Mouse (Mus musculus) kidney, adult 11 months (tissue): ENCODE data around the gene Dmap1.

Experiments
- DNase-seq: peaks from one replicate; pipeline ENCODE4 v3.0.0; 2022

The Dmap1 gene

GRCm38 (mm10) chr4:117654703-117655499 is 27.2 kb downstream of the Dmap1 start:
- DNase-seq = no peak

DNA sequence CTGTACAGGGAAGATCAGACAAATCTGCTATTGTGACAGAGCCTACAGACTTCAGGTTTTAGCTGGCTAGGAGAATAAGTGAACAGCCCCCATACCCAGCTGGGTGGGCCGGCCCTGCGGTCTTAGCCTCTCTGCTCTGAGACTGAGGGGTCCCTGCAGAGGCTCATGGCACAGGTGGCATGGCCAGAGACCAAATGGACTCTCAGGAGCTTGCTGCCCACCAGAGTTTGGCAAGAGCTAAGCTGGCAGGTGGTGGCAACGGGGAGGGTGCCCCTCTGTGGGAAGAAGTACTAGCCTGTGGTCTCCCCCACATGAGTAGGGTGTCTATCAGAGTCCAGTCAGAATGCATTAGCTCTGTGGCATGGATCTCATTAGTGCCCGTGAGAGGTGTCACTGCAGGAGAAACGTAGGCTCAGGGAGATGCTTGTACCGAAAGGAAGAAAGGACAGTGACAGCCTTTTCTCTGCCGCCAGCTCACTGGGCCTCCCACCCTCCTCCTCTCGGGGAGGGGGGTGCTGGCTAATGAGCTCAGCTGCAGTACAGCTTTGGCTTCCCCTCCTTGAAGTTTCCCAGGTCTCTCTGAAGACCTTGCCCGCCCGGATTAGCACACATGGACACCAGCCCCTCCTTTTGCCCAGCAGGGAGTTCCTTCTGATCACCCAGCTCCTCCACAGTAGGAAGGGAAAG is 27.9 kb downstream of the Dmap1 start:
- DNase-seq = no peak

DNA sequence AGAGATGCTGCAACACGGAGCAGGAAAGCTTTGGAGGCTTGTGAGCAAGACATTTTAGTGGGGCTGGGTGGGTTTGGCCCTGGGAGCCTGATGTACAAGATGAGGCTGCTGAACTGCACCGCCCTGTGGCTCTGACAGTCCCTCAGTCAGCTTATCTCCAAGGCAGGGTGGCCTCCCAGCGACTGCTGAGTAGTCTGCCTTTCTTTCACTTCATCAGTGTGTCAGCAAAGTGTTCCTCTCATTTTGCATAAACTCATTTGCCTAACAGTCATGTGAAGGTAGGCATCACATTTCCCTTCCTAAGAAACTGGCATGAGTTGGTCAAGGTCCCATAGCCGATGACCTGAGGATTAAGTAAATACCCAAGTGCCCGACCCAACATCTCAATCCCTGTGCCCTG is 29.3 kb downstream of the Dmap1 start:
- DNase-seq = no peak

DNA sequence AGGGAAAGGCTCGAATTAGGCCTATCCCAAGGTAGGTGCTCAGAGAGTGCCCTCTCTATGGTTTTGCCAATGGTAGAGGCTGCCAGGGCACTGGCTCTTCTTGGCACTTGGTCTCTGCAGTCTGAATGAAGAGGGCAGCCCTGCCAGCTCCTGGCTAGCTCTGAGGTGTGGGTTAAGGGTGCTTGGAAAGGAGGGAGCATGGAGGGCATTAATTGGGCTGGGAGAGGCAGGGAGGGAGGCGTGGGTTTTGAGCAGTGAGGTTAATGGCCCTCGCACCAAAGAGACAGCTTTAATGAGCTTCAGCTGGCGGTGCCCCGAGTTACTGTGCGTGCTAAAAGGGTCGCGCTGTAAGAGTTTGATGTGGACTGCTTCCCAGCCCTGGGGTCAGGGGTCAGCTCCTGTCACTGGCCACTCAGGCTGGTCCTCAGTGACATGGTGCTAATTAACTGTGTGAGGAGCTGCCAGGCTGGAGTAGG is 30.4 kb downstream of the Dmap1 start:
- DNase-seq = no peak

DNA sequence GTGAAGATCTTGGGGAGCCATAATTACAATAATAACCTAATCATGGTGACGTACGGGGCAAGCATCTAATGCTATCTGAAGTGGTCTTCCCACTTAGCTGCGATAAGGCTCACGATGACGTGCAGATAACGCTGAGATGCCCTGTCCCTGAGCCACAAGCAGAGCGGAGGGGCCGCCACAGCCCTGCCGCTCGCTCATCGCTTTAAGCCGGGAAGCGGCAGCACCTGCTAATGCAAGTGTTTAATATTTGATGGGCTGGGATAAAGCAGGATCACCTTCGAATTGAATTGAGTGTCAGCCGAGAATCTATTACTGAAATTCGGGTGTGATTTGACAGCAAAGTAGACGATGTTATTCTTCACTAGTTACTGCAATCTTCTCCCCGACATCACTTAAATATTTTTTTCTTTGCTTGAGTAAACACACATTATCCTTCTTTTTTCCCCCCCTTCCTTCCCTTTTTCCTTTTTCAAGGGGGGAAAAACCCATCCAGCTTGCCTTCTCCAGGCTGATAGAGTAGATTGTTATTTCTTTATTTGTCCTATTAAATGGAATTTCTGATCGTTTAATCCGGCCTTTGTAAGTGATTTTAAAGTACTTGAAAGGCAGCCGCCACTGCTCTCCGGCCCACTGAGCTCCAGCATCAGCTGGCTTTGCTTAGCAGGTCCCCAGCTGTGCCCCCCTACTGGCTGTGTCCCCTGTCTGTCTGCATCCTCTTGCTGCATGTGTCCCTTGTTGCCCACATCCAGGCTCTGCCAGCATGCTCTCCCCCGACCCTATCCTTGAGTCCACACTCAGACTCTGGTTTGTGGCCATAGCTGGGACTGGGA is 34.9 kb downstream of the Dmap1 start:
- DNase-seq = no peak

- no peak for DNase-seq
These were observed 35.6 kb downstream of the Dmap1 start for GRCm38 (mm10) chr4:117646496-117646895.

DNA sequence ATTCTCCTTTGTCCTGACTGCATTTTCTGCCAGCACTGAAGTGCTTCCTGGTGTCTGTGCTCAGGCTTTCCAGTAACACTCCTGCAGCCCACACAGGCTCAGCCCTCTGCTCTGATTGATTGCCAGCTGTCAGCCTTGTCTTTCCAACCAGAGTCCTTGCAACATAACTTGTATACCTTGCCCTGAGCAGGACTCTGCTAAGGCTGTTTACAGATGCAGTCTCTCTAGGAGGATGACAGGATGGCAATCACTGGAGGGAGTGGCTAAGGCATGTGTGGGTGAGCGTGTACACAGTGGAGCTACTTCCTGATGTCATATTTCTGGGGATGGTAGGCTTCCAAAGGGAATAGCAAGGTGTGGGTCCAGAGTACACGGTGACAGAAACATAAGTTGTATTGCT is 36.2 kb downstream of the Dmap1 start:
- DNase-seq = no peak

DNA sequence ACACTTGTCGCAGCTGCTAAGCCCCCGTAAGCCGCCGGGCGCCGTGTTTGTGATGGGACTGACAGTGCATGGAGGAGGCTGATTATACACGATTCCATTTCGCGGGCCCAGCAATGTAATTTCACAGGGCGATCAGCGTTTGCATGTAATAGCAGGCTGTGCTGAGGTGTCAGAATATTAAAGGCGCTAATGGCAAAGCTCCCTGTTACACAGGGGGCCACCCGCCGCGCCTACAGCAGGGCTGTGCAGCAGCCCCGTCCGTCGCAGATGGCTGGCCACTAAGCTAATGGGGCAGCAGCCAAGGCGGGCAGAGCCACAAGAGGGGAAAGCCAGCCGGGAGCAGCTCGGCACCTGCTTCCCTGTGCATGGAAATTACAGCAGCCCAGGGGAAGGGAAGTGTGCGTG is 37.0 kb downstream of the Dmap1 start:
- no peak for DNase-seq

GRCm38 (mm10) chr4:117641804-117642203 is 40.3 kb downstream of the Dmap1 start:
- DNase-seq = no peak

- no peak for DNase-seq
These were observed 41.0 kb downstream of the Dmap1 start for GRCm38 (mm10) chr4:117640925-117641703.

GRCm38 (mm10) chr4:117636891-117637613 is 45.0 kb downstream of the Dmap1 start:
- no peak for DNase-seq

DNA sequence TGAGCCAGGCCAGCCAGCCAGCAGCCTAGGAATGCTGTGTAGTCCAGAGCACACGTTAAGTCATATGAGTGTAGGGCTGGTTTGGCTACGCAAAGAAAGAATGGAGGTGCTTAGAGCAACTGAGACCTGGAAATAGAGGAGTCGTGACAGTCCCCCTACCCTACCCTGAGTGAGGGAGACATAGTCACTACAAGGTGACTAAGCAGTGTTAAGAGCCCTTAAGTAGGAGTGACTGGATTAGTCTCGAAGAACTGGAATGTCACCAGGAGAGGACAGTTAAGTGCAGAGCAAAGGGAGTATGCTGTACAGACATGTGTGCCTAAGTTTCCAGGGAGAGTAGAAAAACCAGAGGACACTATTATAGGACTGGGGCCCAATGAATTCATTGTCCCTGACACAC is 45.9 kb downstream of the Dmap1 start:
- DNase-seq = no peak

- no peak for DNase-seq
These were observed 47.4 kb downstream of the Dmap1 start for GRCm38 (mm10) chr4:117634642-117635041.

GRCm38 (mm10) chr4:117633527-117633926 is 48.5 kb downstream of the Dmap1 start:
- DNase-seq = no peak

GRCm38 (mm10) chr4:117630053-117630670 is 51.9 kb downstream of the Dmap1 start:
- DNase-seq = no peak

- no peak for DNase-seq
These were observed 53.6 kb downstream of the Dmap1 start for GRCm38 (mm10) chr4:117628464-117628863.
